In genomic region chr3:88477735-88478134, GRCm38 (mm10) we compare ENCODE assay signal across 8 mouse cellular contexts. TPM values are rescaled to one million over a fixed set of nuclear protein-coding genes. Genes with fewer than 3 reads are reported as not detected.
DNase-seq lines count a peak whose midpoint lies in the region; ATAC-seq lines count a peak whose summit lies in the region.

No protein-coding gene starts in this region.

- no peak overlapping the region for H3K4me3 ChIP-seq in forebrain, embryonic 12.5 days (replicated peaks)

- peaks cover 16% of the 10 kb centered on the region for H3K4me1 ChIP-seq in forebrain, embryonic 12.5 days

- H3K4me2 ChIP-seq in forebrain, embryonic 12.5 days, result no peak overlapping the region

- H3K27me3 ChIP-seq in forebrain, embryonic 12.5 days, result peaks cover 13% of the 10 kb centered on the region

- H3K27ac ChIP-seq in forebrain, embryonic 12.5 days, result no peak overlapping the region

- no peaks in the 10 kb centered on the region for H3K9me3 ChIP-seq in forebrain, embryonic 12.5 days

- H3K9ac ChIP-seq in forebrain, embryonic 12.5 days, result no peak overlapping the region

- peak; percentile 83 for DNase-seq in MN1 (ENCODE audit: low spot score)
- DNase-seq in c-Kit-positive CD71-positive TER-119-positive erythroid progenitor cells, embryonic 14.5 days (ENCODE audit: low spot score), result peak; percentile 80
- peak; percentile 64 for DNase-seq in layer of hippocampus, adult 9-10 months (ENCODE audit: low spot score)
- DNase-seq in lung, postnatal 10 days, result peak; percentile 88
- peak; percentile 41 for DNase-seq in retina, adult 2 months (ENCODE audit: low read depth, low spot score)
- peak; percentile 63 for DNase-seq in urinary bladder, adult 2 months (ENCODE audit: low spot score)

- ATAC-seq in forebrain, embryonic 12.5 days (ENCODE audit: low FRiP score), result peak; percentile 78; the same call in 1 of the 2 replicates
- ATAC-seq in hematopoietic stem cell, adult 5-6 weeks (replicated peaks in 1 of 2; ENCODE audit: insufficient read depth in 1 of 2, low FRiP score in 2 of 2, low TSS enrichment in 1 of 2, low read depth in 1 of 2, poor library complexity in 2 of 2, severe bottlenecking in 2 of 2), result peak; percentile 88 to 89

- no peaks in the 10 kb centered on the region for H3K36me3 ChIP-seq in forebrain, embryonic 12.5 days (replicated peaks)

- WGBS in forebrain, embryonic 12.5 days, result 3% methylated on average over 8 of the region's 8 CpGs

RNA-seq across cellular contexts. Expression of gene Sema4a, which starts 16.8 kb away (rescaled TPM):
- 15.3 and 16.0 TPM in 2 replicates for polyA plus RNA-seq in forebrain, embryonic 12.5 days (2016; fragmentation: Nextera tagmentation; extraction: Ambion mirVana)
- total RNA-seq in hematopoietic stem cell, adult 5-6 weeks (2017), result 4.3 and 18.6 TPM in 2 replicates
- polyA plus RNA-seq in urinary bladder, adult 2 months (2012; rRNA removed), result 63.2 and 63.3 TPM in 2 replicates

RNA-seq across cellular contexts. Expression of gene Lmna, which starts 32.0 kb away (rescaled TPM):
- polyA plus RNA-seq in forebrain, embryonic 12.5 days (2016; fragmentation: Nextera tagmentation; extraction: Ambion mirVana), result 23.2 and 25.8 TPM in 2 replicates
- total RNA-seq in hematopoietic stem cell, adult 5-6 weeks (2017), result 7.1 and 21.5 TPM in 2 replicates
- polyA plus RNA-seq in urinary bladder, adult 2 months (2012; rRNA removed), result 171 and 182 TPM in 2 replicates

RNA-seq across cellular contexts. Expression of gene Slc25a44, which starts 52.8 kb away (rescaled TPM):
- polyA plus RNA-seq in forebrain, embryonic 12.5 days (2016; fragmentation: Nextera tagmentation; extraction: Ambion mirVana), result 22.7 and 24.9 TPM in 2 replicates
- 11.5 and 15.6 TPM in 2 replicates for total RNA-seq in hematopoietic stem cell, adult 5-6 weeks (2017)
- 18.7 and 19.8 TPM in 2 replicates for polyA plus RNA-seq in urinary bladder, adult 2 months (2012; rRNA removed)

RNA-seq across cellular contexts. Expression of gene Mex3a, which starts 54.5 kb away (rescaled TPM):
- 51.0 and 53.2 TPM in 2 replicates for polyA plus RNA-seq in forebrain, embryonic 12.5 days (2016; fragmentation: Nextera tagmentation; extraction: Ambion mirVana)
- 17.8 and 18.9 TPM in 2 replicates for total RNA-seq in hematopoietic stem cell, adult 5-6 weeks (2017)
- 1.7 and 1.8 TPM in 2 replicates for polyA plus RNA-seq in urinary bladder, adult 2 months (2012; rRNA removed)
